Mouse (Mus musculus) kidney, adult 2 months (tissue): ENCODE measurements around the gene Flad1.

ENCODE experiments used
- CTCF ChIP-seq: fragments of 200-500 bp; conservative IDR thresholded peaks from 2 replicates; pipeline ENCODE4 v1.5.1; 2011; ENCODE audit warnings: low read depth, mild to moderate bottlenecking, control low read depth, low read length, moderate library complexity, mixed read lengths; ENCODE audit not compliant: insufficient read depth, insufficient read length
- POLR2A ChIP-seq: fragments of 200-500 bp; IDR thresholded peaks from one replicate; pipeline ENCODE4 v1.6.1; 2011; ENCODE audit warnings: low read depth, low read length, control low read depth

GRCm38 (mm10) chr3:89382033-89382882 lies 29.4 kb downstream of the Flad1 start:
- TF ChIP-seq CTCF (no peak), POLR2A (no peak)
